Mouse (Mus musculus) urinary bladder, postnatal 14 days (tissue): ENCODE measurements around the gene Wee1.
A peak's percentile ranks its signal among the peaks of the same experiment; 100 is the strongest.
"Not testable (repeated sequence)": the region's sequence is repeated elsewhere in the genome, so short reads cannot be mapped to it uniquely, and the experiment has no call there.

Experiments used
- DNase-seq: peaks from one replicate; pipeline ENCODE4 v3.0.0; 2021; ENCODE audit warnings: low spot score

The Wee1 gene

GRCm38 (mm10) chr7:110121516-110122288 is at the start of gene Wee1:
Wee1 (plus strand) TSS chr7:110122046.
- peak; percentile 99 for DNase-seq

GRCm38 (mm10) chr7:110078168-110078567 is 43.7 kb upstream of the Wee1 start:
- no peak for DNase-seq

- peak; percentile 73 for DNase-seq
Measured at GRCm38 (mm10) chr7:110083386-110084165, 38.3 kb upstream of the Wee1 start.

- DNase-seq, result no peak
Measured at GRCm38 (mm10) chr7:110085217-110085616, 36.6 kb upstream of the Wee1 start.

GRCm38 (mm10) chr7:110087914-110088313 is 33.9 kb upstream of the Wee1 start:
- no peak for DNase-seq

GRCm38 (mm10) chr7:110091670-110092069 is 30.2 kb upstream of the Wee1 start:
- no peak for DNase-seq

- no peak for DNase-seq
Measured at GRCm38 (mm10) chr7:110096332-110096731, 25.5 kb upstream of the Wee1 start.

- DNase-seq, result no peak
Measured at GRCm38 (mm10) chr7:110097106-110097793, 24.6 kb upstream of the Wee1 start.

GRCm38 (mm10) chr7:110100854-110101253 is 21.0 kb upstream of the Wee1 start:
- peak; percentile 67 for DNase-seq

GRCm38 (mm10) chr7:110101266-110101665 is 20.6 kb upstream of the Wee1 start:
- no peak for DNase-seq

- DNase-seq, result no peak
Measured at GRCm38 (mm10) chr7:110105041-110105440, 16.8 kb upstream of the Wee1 start.

- no peak for DNase-seq
Measured at GRCm38 (mm10) chr7:110106633-110107032, 15.2 kb upstream of the Wee1 start.

- DNase-seq, result not testable (repeated sequence)
Measured at GRCm38 (mm10) chr7:110108524-110108923, 13.3 kb upstream of the Wee1 start.

GRCm38 (mm10) chr7:110108967-110109610 is 12.8 kb upstream of the Wee1 start:
- peak; percentile 90 for DNase-seq

GRCm38 (mm10) chr7:110110061-110110656 is 11.7 kb upstream of the Wee1 start:
- no peak for DNase-seq

- DNase-seq, result no peak
Measured at GRCm38 (mm10) chr7:110114699-110115098, 7.1 kb upstream of the Wee1 start.

- DNase-seq, result peak; percentile 73
Measured at GRCm38 (mm10) chr7:110116731-110117291, 5.0 kb upstream of the Wee1 start.

- no peak for DNase-seq
Measured at GRCm38 (mm10) chr7:110118448-110118847, 3.4 kb upstream of the Wee1 start.

- no peak for DNase-seq
Measured at GRCm38 (mm10) chr7:110120157-110120784, 1.6 kb upstream of the Wee1 start.

- no peak for DNase-seq
Measured at GRCm38 (mm10) chr7:110121162-110121515, 707 bp upstream of the Wee1 start.

GRCm38 (mm10) chr7:110122289-110122564 is 381 bp downstream of the Wee1 start:
- no peak for DNase-seq
